Mouse (Mus musculus) layer of hippocampus, adult 6 months (tissue): ENCODE data around the gene Shoc2. TPM values are rescaled to one million over a fixed set of nuclear protein-coding genes. Genes with fewer than 3 reads are reported as not detected.

ENCODE experiments used
- long read RNA-seq, 2 experiments: library from polyadenylated mRNA; unstranded; transcript quantifications; one replicate each; pipeline ENCODE4 v2.0.0; 2019 to 2020
- polyA plus RNA-seq: library from polyadenylated mRNA; unstranded; fragments of <200 nt; fragmentation: Nextera tagmentation; gene quantifications from 2 replicates; pipeline ENCODE4 v1.2.3, GENCODE M21; 2021

Shoc2 gene
- polyA plus RNA-seq: 19.4 and 20.9 TPM in 2 replicates
- long read RNA-seq, experiment 1, partial matches to known transcripts: 8 of 16 reads
- long read RNA-seq, experiment 1, other reads (novel, unspliced or antisense): 6 of 16 reads
- long read RNA-seq, experiment 2, transcript Shoc2-201 (9 exons, 3,965 nt): major isoform, 13 of 85 reads
- long read RNA-seq, experiment 2, partial matches to known transcripts: 39 of 85 reads
- long read RNA-seq, experiment 2, other reads (novel, unspliced or antisense): 29 of 85 reads

DNA sequence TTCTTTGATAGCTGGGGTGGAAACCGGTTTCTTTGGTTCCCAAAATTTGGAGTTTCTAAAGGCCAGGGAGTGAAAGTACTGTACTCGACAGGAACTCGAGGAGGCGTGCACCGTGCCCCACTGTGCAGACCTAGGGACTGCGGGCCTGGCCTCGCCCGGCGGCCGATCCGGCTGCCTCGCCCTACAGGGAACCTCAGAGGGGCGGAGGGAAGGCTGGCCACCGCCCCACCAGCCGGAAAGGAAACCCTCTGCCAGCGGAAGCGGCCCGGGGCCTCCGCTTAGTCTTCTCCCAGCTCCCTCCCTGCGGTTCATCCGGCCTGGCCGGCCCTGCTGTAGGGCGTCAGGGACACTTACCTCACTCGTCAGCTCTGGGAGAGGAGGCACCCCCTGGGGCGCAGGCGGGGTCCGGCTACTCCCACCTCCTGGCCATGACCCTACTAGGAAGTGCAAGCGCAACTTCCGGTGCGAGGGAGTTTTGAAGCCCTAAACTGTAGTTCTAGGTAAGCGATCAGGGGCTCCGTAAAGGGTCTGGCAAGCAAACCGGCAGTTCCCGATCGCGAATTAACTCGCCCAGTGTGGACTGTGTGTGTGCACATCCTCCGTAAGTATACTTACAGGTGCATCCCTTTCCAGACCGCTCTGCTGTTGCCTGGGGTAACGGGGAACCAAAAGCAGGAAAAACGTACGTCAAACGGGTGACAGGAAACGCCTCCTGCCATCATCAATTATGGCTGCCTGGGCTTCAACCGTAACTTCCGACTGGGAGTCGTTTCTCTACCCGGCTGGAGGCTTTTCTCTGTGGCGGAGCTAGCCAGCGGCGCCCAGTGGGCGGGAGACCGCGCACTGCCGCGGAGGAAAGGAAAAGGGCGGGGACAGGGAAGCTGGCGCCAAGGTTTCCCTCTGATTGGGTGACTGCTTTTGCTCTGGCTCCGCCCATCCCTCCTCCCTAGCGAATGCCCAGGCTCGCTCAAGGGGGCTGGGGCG, at the start of gene Shoc2, which contains the start of gene Bbip1:
Gene Shoc2 (plus strand): TSS at position 505 of the 984 bp plus-strand sequence.
Gene Bbip1 (minus strand): TSS at position 826 of the 984 bp plus-strand sequence.

DNA sequence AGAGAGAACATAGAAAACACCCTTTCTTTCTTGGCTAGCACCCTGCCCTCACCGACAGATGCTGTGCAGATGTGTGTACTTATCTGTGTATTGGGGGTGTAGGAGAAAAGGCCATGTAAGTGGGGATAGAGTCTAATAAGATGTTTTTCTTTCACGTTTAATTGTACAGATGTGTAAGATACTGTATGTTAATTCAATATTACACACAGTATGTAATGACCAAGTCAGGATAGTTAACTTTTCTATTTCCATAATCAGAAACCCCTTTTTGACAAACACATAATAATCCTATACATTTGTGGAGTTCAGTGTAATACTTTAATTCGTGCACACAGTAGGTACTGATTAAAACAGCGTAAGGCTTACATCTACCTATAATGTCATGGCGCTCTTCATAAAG, 99.7 kb downstream of the Shoc2 start, which contains the start of gene Adra2a:
Gene Adra2a (plus strand): TSS at position 301 of the 400 bp plus-strand sequence.

Other genes with a start within 250 kb of the Shoc2 start
- gene Pdcd4, start 52.1 kb upstream of the Shoc2 start, polyA plus RNA-seq: 80.6 and 130 TPM in 2 replicates
- gene Bbip1, start 321 bp downstream of the Shoc2 start, polyA plus RNA-seq: 79.2 and 85.2 TPM in 2 replicates
- gene Adra2a, start 99.8 kb downstream of the Shoc2 start, polyA plus RNA-seq: 1.9 and 2.1 TPM in 2 replicates